Mouse (Mus musculus): ENCODE measurements around the gene Scmh1. TPM values are rescaled to one million over a fixed set of nuclear protein-coding genes. Genes with fewer than 3 reads are reported as not detected.

Scmh1 gene
- polyA plus RNA-seq, 1 experiment: 80.1 TPM

DNA sequence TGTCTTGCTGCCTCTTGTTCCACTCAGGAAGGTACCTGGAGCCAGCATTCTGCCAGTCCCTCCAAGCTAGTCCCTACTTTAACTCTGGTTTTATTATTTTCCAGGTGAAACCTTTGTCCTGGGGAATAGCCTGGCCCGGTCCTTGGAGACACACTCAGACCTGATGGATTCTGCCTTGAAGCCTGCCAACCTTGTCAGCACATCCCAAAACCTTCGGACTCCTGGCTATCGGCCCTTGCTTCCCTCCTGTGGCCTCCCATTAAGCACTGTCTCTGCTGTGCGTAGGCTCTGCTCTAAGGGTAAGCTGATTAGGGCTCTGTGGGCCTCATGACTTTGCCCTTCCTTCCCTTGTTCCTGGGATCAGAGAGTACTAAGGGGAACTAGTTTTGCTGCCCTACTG, 117.3 kb downstream of the Scmh1 start:
- DNase-seq: no peak
- no peaks in the 10 kb centered on the region for H3K4me1 ChIP-seq (ENCODE audit: control insufficient read depth, insufficient read depth, low read length)
- TF ChIP-seq POLR2A (IDR thresholded peaks at IDR 0.05; ENCODE audit: borderline replicate concordance, insufficient read depth, low read length): no peak
- no peak for TF ChIP-seq CTCF (IDR thresholded peaks at IDR 0.05; ENCODE audit: borderline replicate concordance, insufficient read depth, low read depth, low read length)
- H3K27me3 ChIP-seq (ENCODE audit: control insufficient read depth, insufficient read depth, low read length): no peaks in the 10 kb centered on the region
- no peak overlapping the region for H3K27ac ChIP-seq (ENCODE audit: insufficient read depth, low read length)
- 74% methylated on average over 4 of the region's 4 CpGs for WGBS
- H3K4me3 ChIP-seq (replicated peaks; ENCODE audit: insufficient read depth, low read depth, low read length): no peak overlapping the region

GRCm38 (mm10) chr4:120523092-120523491, 118.0 kb downstream of the Scmh1 start:
- 94% methylated on average over 3 of the region's 3 CpGs for WGBS
- H3K27ac ChIP-seq (ENCODE audit: insufficient read depth, low read length): no peak overlapping the region
- DNase-seq: no peak
- H3K4me3 ChIP-seq (replicated peaks; ENCODE audit: insufficient read depth, low read depth, low read length): no peak overlapping the region
- no peaks in the 10 kb centered on the region for H3K4me1 ChIP-seq (ENCODE audit: control insufficient read depth, insufficient read depth, low read length)
- TF ChIP-seq POLR2A (IDR thresholded peaks at IDR 0.05; ENCODE audit: borderline replicate concordance, insufficient read depth, low read length): no peak
- TF ChIP-seq CTCF (IDR thresholded peaks at IDR 0.05; ENCODE audit: borderline replicate concordance, insufficient read depth, low read depth, low read length): no peak
- H3K27me3 ChIP-seq (ENCODE audit: control insufficient read depth, insufficient read depth, low read length): no peaks in the 10 kb centered on the region

GRCm38 (mm10) chr4:120528171-120528570, 123.1 kb downstream of the Scmh1 start:
- TF ChIP-seq POLR2A (IDR thresholded peaks at IDR 0.05; ENCODE audit: borderline replicate concordance, insufficient read depth, low read length) (no peak), CTCF (IDR thresholded peaks at IDR 0.05; ENCODE audit: borderline replicate concordance, insufficient read depth, low read depth, low read length) (no peak)

GRCm38 (mm10) chr4:120531986-120532385, 126.9 kb downstream of the Scmh1 start, which contains the start of gene Slfnl1:
TSS of gene Slfnl1 (plus strand) at chr4:120532231.
- WGBS: 81% methylated on average over 6 of the region's 6 CpGs
- Histone ChIP-seq H3K27me3 (ENCODE audit: control insufficient read depth, insufficient read depth, low read length) (no peaks in the 10 kb centered on the region), H3K4me3 (replicated peaks; ENCODE audit: insufficient read depth, low read depth, low read length) (no peak within 1 kb of the TSS), H3K4me1 (ENCODE audit: control insufficient read depth, insufficient read depth, low read length) (no peaks in the 10 kb centered on the region), H3K27ac (ENCODE audit: insufficient read depth, low read length) (no peak within 1 kb of the TSS)
- no peak for DNase-seq
- TF ChIP-seq CTCF (IDR thresholded peaks at IDR 0.05; ENCODE audit: borderline replicate concordance, insufficient read depth, low read depth, low read length) (no peak), POLR2A (IDR thresholded peaks at IDR 0.05; ENCODE audit: borderline replicate concordance, insufficient read depth, low read length) (no peak)

More at GRCm38 (mm10) chr4:120528171-120528570, 123.1 kb downstream of the Scmh1 start:
- no peaks in the 10 kb centered on the region for H3K27me3 ChIP-seq (ENCODE audit: control insufficient read depth, insufficient read depth, low read length)
- 82% methylated on average over 9 of the region's 9 CpGs for WGBS
- no peaks in the 10 kb centered on the region for H3K4me1 ChIP-seq (ENCODE audit: control insufficient read depth, insufficient read depth, low read length)
- no peak overlapping the region for H3K27ac ChIP-seq (ENCODE audit: insufficient read depth, low read length)
- H3K4me3 ChIP-seq (replicated peaks; ENCODE audit: insufficient read depth, low read depth, low read length): no peak overlapping the region
- no peak for DNase-seq

- H3K27ac ChIP-seq (ENCODE audit: insufficient read depth, low read length): no peak overlapping the region
- no peaks in the 10 kb centered on the region for H3K4me1 ChIP-seq (ENCODE audit: control insufficient read depth, insufficient read depth, low read length)
- 88% methylated on average over 10 of the region's 10 CpGs for WGBS
- no peak overlapping the region for H3K4me3 ChIP-seq (replicated peaks; ENCODE audit: insufficient read depth, low read depth, low read length)
- H3K27me3 ChIP-seq (ENCODE audit: control insufficient read depth, insufficient read depth, low read length): no peaks in the 10 kb centered on the region
- DNase-seq: no peak
- TF ChIP-seq CTCF (IDR thresholded peaks at IDR 0.05; ENCODE audit: borderline replicate concordance, insufficient read depth, low read depth, low read length) (no peak), POLR2A (IDR thresholded peaks at IDR 0.05; ENCODE audit: borderline replicate concordance, insufficient read depth, low read length) (no peak)
Observed at GRCm38 (mm10) chr4:120538664-120539063, 133.6 kb downstream of the Scmh1 start.

DNA sequence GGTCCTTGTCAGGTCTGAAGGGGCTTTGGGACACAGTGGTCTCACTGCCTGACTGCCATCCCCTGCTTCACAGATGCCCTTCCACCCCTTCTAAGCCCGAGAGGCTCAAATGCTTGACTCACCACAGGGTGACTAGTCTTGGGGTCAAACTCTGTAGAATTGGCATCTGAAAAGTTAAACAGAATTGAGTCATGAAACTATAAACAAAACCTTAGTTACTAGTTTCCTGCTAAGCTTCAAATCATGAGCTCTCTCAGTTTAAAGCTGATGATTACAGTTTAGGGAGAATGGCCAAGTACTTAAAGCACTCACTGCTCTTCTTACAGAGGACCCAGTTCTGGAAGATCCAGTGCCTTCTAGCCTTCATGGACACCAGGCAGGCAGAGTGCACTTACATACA, 139.8 kb downstream of the Scmh1 start:
- no peak for TF ChIP-seq POLR2A (IDR thresholded peaks at IDR 0.05; ENCODE audit: borderline replicate concordance, insufficient read depth, low read length)
- no peak for TF ChIP-seq CTCF (IDR thresholded peaks at IDR 0.05; ENCODE audit: borderline replicate concordance, insufficient read depth, low read depth, low read length)
- Histone ChIP-seq H3K27ac (ENCODE audit: insufficient read depth, low read length) (no peak overlapping the region), H3K4me3 (replicated peaks; ENCODE audit: insufficient read depth, low read depth, low read length) (no peak overlapping the region), H3K27me3 (ENCODE audit: control insufficient read depth, insufficient read depth, low read length) (no peaks in the 10 kb centered on the region), H3K4me1 (ENCODE audit: control insufficient read depth, insufficient read depth, low read length) (no peaks in the 10 kb centered on the region)
- WGBS: 90% methylated on average over 1 of the region's 1 CpGs
- DNase-seq: no peak

GRCm38 (mm10) chr4:120556592-120556991, 151.5 kb downstream of the Scmh1 start:
- Histone ChIP-seq H3K27me3 (ENCODE audit: control insufficient read depth, insufficient read depth, low read length) (no peaks in the 10 kb centered on the region), H3K27ac (ENCODE audit: insufficient read depth, low read length) (no peak overlapping the region), H3K4me3 (replicated peaks; ENCODE audit: insufficient read depth, low read depth, low read length) (no peak overlapping the region), H3K4me1 (ENCODE audit: control insufficient read depth, insufficient read depth, low read length) (no peaks in the 10 kb centered on the region)
- TF ChIP-seq CTCF (IDR thresholded peaks at IDR 0.05; ENCODE audit: borderline replicate concordance, insufficient read depth, low read depth, low read length) (no peak), POLR2A (IDR thresholded peaks at IDR 0.05; ENCODE audit: borderline replicate concordance, insufficient read depth, low read length) (no peak)
- 95% methylated on average over 6 of the region's 6 CpGs for WGBS
- no peak for DNase-seq

GRCm38 (mm10) chr4:120565726-120566125, 160.6 kb downstream of the Scmh1 start:
- Histone ChIP-seq H3K27ac (ENCODE audit: insufficient read depth, low read length) (no peak overlapping the region), H3K4me1 (ENCODE audit: control insufficient read depth, insufficient read depth, low read length) (no peaks in the 10 kb centered on the region), H3K4me3 (replicated peaks; ENCODE audit: insufficient read depth, low read depth, low read length) (no peak overlapping the region), H3K27me3 (ENCODE audit: control insufficient read depth, insufficient read depth, low read length) (no peaks in the 10 kb centered on the region)
- 88% methylated on average over 2 of the region's 2 CpGs for WGBS
- DNase-seq: no peak
- TF ChIP-seq POLR2A (IDR thresholded peaks at IDR 0.05; ENCODE audit: borderline replicate concordance, insufficient read depth, low read length): no peak
- no peak for TF ChIP-seq CTCF (IDR thresholded peaks at IDR 0.05; ENCODE audit: borderline replicate concordance, insufficient read depth, low read depth, low read length)

All from cerebellum, adult 2 months (tissue).